Comparison of ENCODE assay signal across 17 mouse cellular contexts in the genomic region with DNA sequence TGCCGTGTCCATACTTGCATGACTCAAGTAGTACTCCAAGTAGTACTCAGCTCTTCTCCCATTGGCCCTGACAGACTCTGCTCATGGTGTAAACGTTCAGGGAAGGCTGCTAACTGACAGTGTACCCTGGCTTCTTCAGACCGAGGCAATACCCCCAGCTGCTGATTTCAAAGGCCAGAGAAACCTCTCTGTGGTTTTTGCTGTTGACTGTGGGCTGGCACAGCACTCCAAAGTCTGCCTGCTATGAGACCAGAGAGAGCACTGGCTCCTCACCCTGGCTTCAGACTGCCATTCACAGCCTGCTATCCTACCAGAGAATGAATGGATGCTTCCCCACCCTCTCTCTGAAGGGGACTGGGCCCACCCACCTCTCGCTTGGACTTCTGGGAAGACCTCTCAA. TPM values are rescaled to one million over a fixed set of nuclear protein-coding genes. Genes with fewer than 3 reads are reported as not detected.
DNase-seq lines count a peak whose midpoint lies in the region; ATAC-seq and TF ChIP-seq lines count a peak whose summit lies in the region.
"Had no signal": no experiment of that assay in that cellular context is flagged by ENCODE, and none has a peak within 500 bp of the region (broad histone marks: within the 10 kb centered on the region; RNA-seq: fewer than 3 reads in every experiment).

No protein-coding gene starts in this region.

- WGBS in spleen, adult 2 months, result 27% methylated on average over 4 of the region's 4 CpGs
- WGBS in heart, embryonic 12.5 days, result 71% methylated on average over 4 of the region's 4 CpGs

- H3K79me2 ChIP-seq in myocyte (ENCODE audit: control insufficient read depth, insufficient read depth), result no peaks in the 10 kb centered on the region

- TF ChIP-seq CTCF in spleen, adult 2 months (IDR thresholded peaks at IDR 0.05; ENCODE audit: extremely low read depth, insufficient read depth, insufficient read length, insufficient replicate concordance), result no peak

- H3K4me3 ChIP-seq in spleen, adult 2 months (ENCODE audit: extremely low read depth, insufficient read depth, insufficient read length), result no peak overlapping the region
- H3K4me3 ChIP-seq in myocyte, result no peak overlapping the region
- H3K4me3 ChIP-seq in heart, embryonic 12.5 days, result no peak overlapping the region
- H3K4me3 ChIP-seq: embryonic facial prominence, embryonic 13.5 days; forebrain, embryonic 13.5 days; kidney, embryonic 15.5 days; midbrain, embryonic 12.5 days had no signal

- no peaks in the 10 kb centered on the region; the same call in 1 of the 2 replicates for H3K36me3 ChIP-seq in spleen, adult 2 months (ENCODE audit: control insufficient read depth, insufficient read depth, low read length)
- H3K36me3 ChIP-seq in myocyte (ENCODE audit: control insufficient read depth, insufficient read depth), result peaks cover 4% of the 10 kb centered on the region
- H3K36me3 ChIP-seq in heart, embryonic 12.5 days, result peaks cover 87% of the 10 kb centered on the region

- intact Hi-C loops in heart, postnatal 36 days (cut with DNase I), result no loop called here

- peak overlapping the region; percentile 66 for H3K4me2 ChIP-seq in myocyte (ENCODE audit: low read depth)
- no peak overlapping the region for H3K4me2 ChIP-seq in heart, embryonic 12.5 days
- H3K4me2 ChIP-seq: embryonic facial prominence, embryonic 13.5 days; forebrain, embryonic 13.5 days; kidney, embryonic 15.5 days; midbrain, embryonic 12.5 days had no signal

- no peak overlapping the region for H3K9ac ChIP-seq in heart, embryonic 12.5 days
- H3K9ac ChIP-seq: embryonic facial prominence, embryonic 13.5 days; forebrain, embryonic 13.5 days; kidney, embryonic 15.5 days; midbrain, embryonic 12.5 days had no signal

- 0 out of 2 replicates have a peak, but pooled peaks have one; percentile 2 for ATAC-seq in granulocyte monocyte progenitor cell, adult 5-6 weeks (replicated peaks; ENCODE audit: poor library complexity, severe bottlenecking)
- ATAC-seq in heart, embryonic 12.5 days (ENCODE audit: insufficient number of reproducible peaks, low FRiP score), result no peak
- ATAC-seq: forebrain, embryonic 13.5 days; inflammation-experienced regulatory T-cells, adult 6 months had no signal

- no peak for TF ChIP-seq POLR2A in spleen, adult 2 months (IDR thresholded peaks at IDR 0.05; ENCODE audit: low read depth, low read length)
- TF ChIP-seq POLR2A in myocyte (IDR thresholded peaks at IDR 0.05; ENCODE audit: insufficient read length, low read depth), result no peak

- no peaks in the 10 kb centered on the region for H3K9me3 ChIP-seq in heart, embryonic 12.5 days (replicated peaks)
- H3K9me3 ChIP-seq: embryonic facial prominence, embryonic 13.5 days; forebrain, embryonic 13.5 days; kidney, embryonic 15.5 days; midbrain, embryonic 12.5 days had no signal

- peaks cover 43% of the 10 kb centered on the region; the same call in 1 of the 2 replicates for H3K4me1 ChIP-seq in spleen, adult 2 months (ENCODE audit: control insufficient read depth, insufficient read depth, insufficient read length)
- 0 out of 2 replicates have a peak, but pooled peaks cover 3% of the 10 kb centered on the region for H3K4me1 ChIP-seq in heart, embryonic 12.5 days (replicated peaks)
- H3K4me1 ChIP-seq: forebrain, embryonic 13.5 days; kidney, embryonic 15.5 days; midbrain, embryonic 12.5 days had no signal

- H3ac ChIP-seq in myocyte (ENCODE audit: control insufficient read depth, insufficient read length), result no peak overlapping the region

- no peak for DNase-seq in spleen, adult 2 months (ENCODE audit: low read depth in 1 of 2, low spot score in 2 of 2)
- no peak for DNase-seq in spleen, adult 12 weeks (ENCODE audit: low spot score)
- DNase-seq in layer of hippocampus, postnatal 25 days (ENCODE audit: extremely low spot score in 1 of 2, low spot score in 1 of 2), result no peak
- no peak for DNase-seq in heart, postnatal 36 days
- DNase-seq in B cell, adult 2 months, result no peak
- DNase-seq: adrenal gland, adult 2 months; cerebellum, postnatal 25 days; heart, postnatal 4 days; right cerebral cortex, postnatal 25 days had no signal

- peak overlapping the region; percentile 49 for H3K27ac ChIP-seq in spleen, adult 2 months (ENCODE audit: insufficient read depth, low read length)
- no peak overlapping the region for H3K27ac ChIP-seq in heart, embryonic 12.5 days (ENCODE audit: poor library complexity, severe bottlenecking)
- H3K27ac ChIP-seq: embryonic facial prominence, embryonic 13.5 days; forebrain, embryonic 13.5 days; kidney, embryonic 15.5 days; midbrain, embryonic 12.5 days had no signal

- H3K27me3 ChIP-seq in spleen, adult 2 months (ENCODE audit: control insufficient read depth, insufficient read depth, low read length), result no peaks in the 10 kb centered on the region
- H3K27me3 ChIP-seq in myocyte (ENCODE audit: control insufficient read depth, insufficient read depth, insufficient read length), result no peaks in the 10 kb centered on the region
- H3K27me3 ChIP-seq in heart, embryonic 12.5 days (replicated peaks), result no peaks in the 10 kb centered on the region
- H3K27me3 ChIP-seq: embryonic facial prominence, embryonic 13.5 days; forebrain, embryonic 13.5 days; kidney, embryonic 15.5 days; midbrain, embryonic 12.5 days had no signal

TF ChIP-seq in myocyte, 11 proteins besides CTCF, POLR2A, EP300 and RAD21:
- TF ChIP-seq MYOD1 (IDR thresholded peaks at IDR 0.05; ENCODE audit: control insufficient read depth in 1 of 3, insufficient read length in 2 of 3, low read depth in 2 of 3), result peak in 2 of 3 experiments; percentile 37 to 42
- TF ChIP-seq REST (IDR thresholded peaks at IDR 0.05; ENCODE audit: insufficient read depth, insufficient read length), result no peak
- TF ChIP-seq USF1 (IDR thresholded peaks at IDR 0.05; ENCODE audit: low read depth), result no peak
- no peak for TF ChIP-seq MAX (IDR thresholded peaks at IDR 0.05; ENCODE audit: low read depth)
- no peak for TF ChIP-seq CEBPB (IDR thresholded peaks at IDR 0.05; ENCODE audit: insufficient read depth, poor library complexity, severe bottlenecking)
- peak in 1 of 3 experiments; percentile 70 for TF ChIP-seq MYOG (IDR thresholded peaks at IDR 0.05; ENCODE audit: control insufficient read depth in 1 of 3, insufficient read depth in 1 of 3, insufficient read length in 2 of 3, low read depth in 2 of 3)
- no peak for TF ChIP-seq TCF3 (IDR thresholded peaks at IDR 0.05; ENCODE audit: insufficient read length, low read depth)
- no peak for TF ChIP-seq TCF12 (IDR thresholded peaks at IDR 0.05; ENCODE audit: insufficient read depth, poor library complexity, severe bottlenecking)
- no peak for TF ChIP-seq SRF (IDR thresholded peaks at IDR 0.05; ENCODE audit: control insufficient read depth, insufficient read length, low read depth)
- TF ChIP-seq E2F4 (IDR thresholded peaks at IDR 0.05; ENCODE audit: insufficient read depth), result no peak
- no peak for TF ChIP-seq POLR2AphosphoS2 (IDR thresholded peaks at IDR 0.05; ENCODE audit: insufficient read length, low read depth)

RNA-seq across cellular contexts. Expression of gene Bid, which starts 40.7 kb away (rescaled TPM):
- polyA plus RNA-seq in spleen, adult 2 months (2012; rRNA removed), result 23.6 and 24.0 TPM in 2 replicates
- total RNA-seq in granulocyte monocyte progenitor cell, adult 5-6 weeks (2014; fragmentation: Nextera tagmentation), result 90.9 and 98.7 TPM in 2 replicates
- total RNA-seq in granulocyte monocyte progenitor cell, adult 5-6 weeks (2017), result 64.6 and 66.4 TPM in 2 replicates
- 34.3 TPM for polyA plus RNA-seq in myocyte (2012; fragmentation: generic; extraction: Trizol)
- total RNA-seq in layer of hippocampus, postnatal 25 days (2021), result 10 to 100 TPM; 13.5 to 16.5 TPM
- 9.3 and 10.3 TPM in 2 replicates for polyA plus RNA-seq in heart, embryonic 12.5 days (2016; fragmentation: Nextera tagmentation; extraction: Ambion mirVana)
- 1 to 10 TPM; 1.1 to 1.3 TPM for total RNA-seq in heart, postnatal 36 days (2021)

Comparison
In these comparisons a context has a peak if more than half of its experiments do, and no peak if none do; other contexts are left out.
1. RNA of gene Bid, which starts 40.7 kb away (total RNA-seq): 64.6 to 98.7 TPM in granulocyte monocyte progenitor cell, adult 5-6 weeks and 13.5 to 16.5 TPM in layer of hippocampus, postnatal 25 days; 1.1 to 1.3 TPM in heart, postnatal 36 days; every median in the first group is over 4 times any median in the second.